ENCODE assay signal across 7 mouse cellular contexts in genomic region chr7:120982200-120982841, GRCm38 (mm10). TPM values are rescaled to one million over a fixed set of nuclear protein-coding genes. Genes with fewer than 3 reads are reported as not detected.
A peak's percentile ranks its signal among the peaks of the same experiment; 100 is the strongest.
DNase-seq lines count a peak whose midpoint lies in the region; ATAC-seq lines count a peak whose summit lies in the region.

Gene Cdr2, minus strand, starts transcription at chr7:120982312.
Gene Mfsd13b, plus strand, starts transcription at chr7:120982509.

- H3K36me3 ChIP-seq in embryonic facial prominence, embryonic 12.5 days: no peaks in the 10 kb centered on the region
- H3K36me3 ChIP-seq in limb, embryonic 11.5 days (ENCODE audit: control insufficient read depth, insufficient read depth, low read length): no peaks in the 10 kb centered on the region
- no peaks in the 10 kb centered on the region for H3K36me3 ChIP-seq in midbrain, embryonic 14.5 days (ENCODE audit: control insufficient read depth, insufficient read depth, low read length)

- ATAC-seq in embryonic facial prominence, embryonic 12.5 days (ENCODE audit: insufficient number of reproducible peaks, insufficient read depth, low FRiP score, low TSS enrichment): peak; percentile 95
- peak; percentile 96 for ATAC-seq in limb, embryonic 11.5 days (ENCODE audit: insufficient number of reproducible peaks, low FRiP score, low TSS enrichment, low read depth)
- peak; percentile 97 for ATAC-seq in midbrain, embryonic 14.5 days (ENCODE audit: low FRiP score, low TSS enrichment)

- DNase-seq in adrenal gland, postnatal 25 days: peak; percentile 90
- DNase-seq in heart, adult 11 months: peak; percentile 100
- peak; percentile 97 for DNase-seq in kidney, adult 18-20 months
- DNase-seq in limb, embryonic 11.5 days (ENCODE audit: low spot score): peak; percentile 96
- DNase-seq in midbrain, embryonic 14.5 days: peak; percentile 99
- peak; percentile 87 to 89 for DNase-seq in spleen, adult 18-20 months

- no peaks in the 10 kb centered on the region for H3K9me3 ChIP-seq in embryonic facial prominence, embryonic 12.5 days
- H3K9me3 ChIP-seq in limb, embryonic 11.5 days (ENCODE audit: control insufficient read depth, low read length): no peaks in the 10 kb centered on the region
- H3K9me3 ChIP-seq in midbrain, embryonic 14.5 days (ENCODE audit: control insufficient read depth, low read length): no peaks in the 10 kb centered on the region

- H3K4me2 ChIP-seq in embryonic facial prominence, embryonic 12.5 days (replicated peaks): peak within 1 kb of the TSS; percentile 81
- peak within 1 kb of the TSS; percentile 61 for H3K4me2 ChIP-seq in limb, embryonic 11.5 days (ENCODE audit: low read depth, severe bottlenecking)
- peak within 1 kb of the TSS; percentile 89 for H3K4me2 ChIP-seq in midbrain, embryonic 14.5 days (ENCODE audit: low read length)

- WGBS in embryonic facial prominence, embryonic 12.5 days: under 1% methylated on average over 45 of the region's 46 CpGs
- WGBS in limb, embryonic 11.5 days: under 1% methylated on average over 46 of the region's 46 CpGs
- under 1% methylated on average over 46 of the region's 46 CpGs for WGBS in midbrain, embryonic 14.5 days

- peak within 1 kb of the TSS; percentile 87 for H3K9ac ChIP-seq in embryonic facial prominence, embryonic 12.5 days
- H3K9ac ChIP-seq in limb, embryonic 11.5 days (ENCODE audit: low read length): peak within 1 kb of the TSS; percentile 75
- H3K9ac ChIP-seq in midbrain, embryonic 14.5 days (replicated peaks; ENCODE audit: low read length): peak within 1 kb of the TSS; percentile 79

- H3K27me3 ChIP-seq in embryonic facial prominence, embryonic 12.5 days: no peaks in the 10 kb centered on the region
- no peaks in the 10 kb centered on the region for H3K27me3 ChIP-seq in limb, embryonic 11.5 days (ENCODE audit: control insufficient read depth, insufficient read depth, low read length)
- no peaks in the 10 kb centered on the region for H3K27me3 ChIP-seq in midbrain, embryonic 14.5 days (ENCODE audit: control insufficient read depth, insufficient read depth, low read length)

- peaks cover 7% of the 10 kb centered on the region; the same call in 1 of the 2 replicates for H3K4me1 ChIP-seq in embryonic facial prominence, embryonic 12.5 days
- H3K4me1 ChIP-seq in limb, embryonic 11.5 days (ENCODE audit: control insufficient read depth, insufficient read depth, low read length): 0 out of 2 replicates have a peak, but pooled peaks cover 4% of the 10 kb centered on the region
- peaks cover 24% of the 10 kb centered on the region for H3K4me1 ChIP-seq in midbrain, embryonic 14.5 days (ENCODE audit: control insufficient read depth, insufficient read depth, low read length)

- peak within 1 kb of the TSS; percentile 94 for H3K4me3 ChIP-seq in embryonic facial prominence, embryonic 12.5 days
- H3K4me3 ChIP-seq in limb, embryonic 11.5 days (ENCODE audit: low read depth, low read length): peak within 1 kb of the TSS; percentile 70
- H3K4me3 ChIP-seq in midbrain, embryonic 14.5 days (replicated peaks; ENCODE audit: low read depth, low read length): peak within 1 kb of the TSS; percentile 88

- peak within 1 kb of the TSS; percentile 81 for H3K27ac ChIP-seq in embryonic facial prominence, embryonic 12.5 days
- H3K27ac ChIP-seq in limb, embryonic 11.5 days (replicated peaks; ENCODE audit: low read depth, low read length): 0 out of 2 replicates have a peak within 1 kb of the TSS, but pooled peaks have one; percentile 55
- peak within 1 kb of the TSS; percentile 78 for H3K27ac ChIP-seq in midbrain, embryonic 14.5 days (replicated peaks; ENCODE audit: low read depth, low read length)

RNA-seq across cellular contexts. Expression of gene Cdr2, which starts in this region (rescaled TPM):
- 5.9 and 7.0 TPM in 2 replicates for total RNA-seq in adrenal gland, postnatal 25 days (2021)
- polyA plus RNA-seq in embryonic facial prominence, embryonic 12.5 days (2016; fragmentation: Nextera tagmentation; extraction: Ambion mirVana): 13.8 and 14.3 TPM in 2 replicates
- 14.0 and 16.2 TPM in 2 replicates for polyA plus RNA-seq in limb, embryonic 11.5 days (2014; fragmentation: Nextera tagmentation; extraction: Ambion mirVana)
- polyA plus RNA-seq in midbrain, embryonic 14.5 days (2014; fragmentation: Nextera tagmentation; extraction: Ambion mirVana): 16.3 and 17.8 TPM in 2 replicates

RNA-seq across cellular contexts. Expression of gene Mfsd13b, which starts in this region (rescaled TPM):
- 0.55 TPM in 1 of 2 replicates, not detected in the other for total RNA-seq in adrenal gland, postnatal 25 days (2021)
- polyA plus RNA-seq in embryonic facial prominence, embryonic 12.5 days (2016; fragmentation: Nextera tagmentation; extraction: Ambion mirVana): 0.45 TPM in 1 of 2 replicates, not detected in the other
- polyA plus RNA-seq in limb, embryonic 11.5 days (2014; fragmentation: Nextera tagmentation; extraction: Ambion mirVana): 0.14 and 0.35 TPM in 2 replicates
- polyA plus RNA-seq in midbrain, embryonic 14.5 days (2014; fragmentation: Nextera tagmentation; extraction: Ambion mirVana): 0.28 TPM in 1 of 2 replicates, not detected in the other

Comparison
In these comparisons a context has a peak if more than half of its experiments do, and no peak if none do; other contexts are left out.
1. Peak in every context shown above with its lines: DNase-seq, ATAC-seq, H3K4me3 ChIP-seq and H3K27ac ChIP-seq.